Comparison of ENCODE assay signal across 7 mouse cellular contexts in genomic region chr4:118359211-118359895, GRCm38 (mm10). TPM values are rescaled to one million over a fixed set of nuclear protein-coding genes. Genes with fewer than 3 reads are reported as not detected.
DNase-seq lines count a peak whose midpoint lies in the region; ATAC-seq and TF ChIP-seq lines count a peak whose summit lies in the region.

No protein-coding gene starts in this region.

- no peaks in the 10 kb centered on the region for H3K79me2 ChIP-seq in CH12.LX (replicated peaks; ENCODE audit: control insufficient read depth, extremely low read depth, insufficient read depth, poor library complexity, severe bottlenecking)
- no peaks in the 10 kb centered on the region for H3K79me2 ChIP-seq in macrophage (ENCODE audit: inconsistent target)

- H3K27me3 ChIP-seq in CH12.LX (replicated peaks), result no peaks in the 10 kb centered on the region
- H3K27me3 ChIP-seq in forebrain, postnatal 0 days (ENCODE audit: insufficient read depth, low read length), result no peaks in the 10 kb centered on the region

- H3K4me2 ChIP-seq in CH12.LX (ENCODE audit: insufficient read depth, low read depth, poor library complexity, severe bottlenecking), result peak overlapping the region; percentile 81
- H3K4me2 ChIP-seq in forebrain, postnatal 0 days (ENCODE audit: low read depth), result peak overlapping the region; percentile 91

- ATAC-seq in forebrain, postnatal 0 days, result no peak

- in situ Hi-C loops in CH12.LX (cut with MboI; ENCODE audit: low pct_ligation_motif_present, low pct_unique_long_range_greater_than_20kb, low sequenced_read_pairs), result no loop called here

- H3K9me3 ChIP-seq in CH12.LX (replicated peaks; ENCODE audit: low read length), result peaks cover 5% of the 10 kb centered on the region
- H3K9me3 ChIP-seq in forebrain, postnatal 0 days (ENCODE audit: low read length), result no peaks in the 10 kb centered on the region

- no peak for TF ChIP-seq POLR2A in CH12.LX (IDR thresholded peaks at IDR 0.05; ENCODE audit: low read depth, low read length)

- no peak for TF ChIP-seq RAD21 in CH12.LX (IDR thresholded peaks at IDR 0.05; ENCODE audit: low read depth, low read length)

- no peak for TF ChIP-seq CTCF in CH12.LX (conservative IDR thresholded peaks at IDR 0.05 in 1 of 2, IDR thresholded peaks at IDR 0.05 in 1 of 2; ENCODE audit: low read depth in 2 of 2, low read length in 2 of 2)
- no peak for TF ChIP-seq CTCF in forebrain, postnatal 0 days (IDR thresholded peaks at IDR 0.05; ENCODE audit: low read depth)

- dilution Hi-C loops in CH12.LX (cut with MboI; ENCODE audit: extremely low pct_ligation_motif_present, extremely low pct_unique_long_range_greater_than_20kb, low sequenced_read_pairs), result no loop called here

- DNase-seq in CD4-positive, CD25-positive, alpha-beta regulatory T cell, adult 2 months (ENCODE audit: low read depth, low spot score), result peak; percentile 17
- DNase-seq in CH12.LX (ENCODE audit: extremely low read depth), result peak; percentile 21
- no peak for DNase-seq in forebrain, postnatal 0 days
- no peak for DNase-seq in right cerebral cortex, postnatal 36 days (ENCODE audit: low spot score in 2 of 2)
- DNase-seq in urinary bladder, postnatal 25 days (ENCODE audit: low spot score), result no peak
- DNase-seq in adrenal gland, postnatal 36 days, result no peak

- TF ChIP-seq EP300 in CH12.LX (IDR thresholded peaks at IDR 0.05; ENCODE audit: low read length), result no peak

- H3K4me3 ChIP-seq in CH12.LX (replicated peaks in 1 of 3; ENCODE audit: low read depth in 2 of 3, low read length in 2 of 3, poor library complexity in 1 of 3), result peak overlapping the region; percentile 28 to 77 (median 73)
- H3K4me3 ChIP-seq in forebrain, postnatal 0 days (ENCODE audit: low read depth, low read length), result peak overlapping the region; percentile 49
- H3K4me3 ChIP-seq in macrophage (ENCODE audit: inconsistent target), result peak overlapping the region; percentile 30

- no peak overlapping the region for H3K27ac ChIP-seq in CH12.LX (ENCODE audit: insufficient read depth, low read depth)
- peak overlapping the region; percentile 88 for H3K27ac ChIP-seq in forebrain, postnatal 0 days (ENCODE audit: low read depth, low read length)
- peak overlapping the region; percentile 21; the same call in 1 of the 2 replicates for H3K27ac ChIP-seq in macrophage

- H3K36me3 ChIP-seq in CH12.LX (replicated peaks in 1 of 2; ENCODE audit: control insufficient read depth in 1 of 2, insufficient read depth in 1 of 2, low read length in 1 of 2) (peaks cover 26 to 32% of the 10 kb centered on the region in 2 experiments), macrophage (ENCODE audit: inconsistent target) (peaks cover 26% of the 10 kb centered on the region)
- H3K36me3 ChIP-seq in forebrain, postnatal 0 days (ENCODE audit: insufficient read depth), result peaks cover 25% of the 10 kb centered on the region

- 11% methylated on average over 21 of the region's 21 CpGs for WGBS in forebrain, postnatal 0 days
- 10% methylated on average over 20 of the region's 21 CpGs for WGBS in macrophage (ENCODE audit: missing documents)

- H3K4me1 ChIP-seq in CH12.LX (ENCODE audit: control insufficient read depth in 1 of 2, insufficient read depth in 2 of 2), result peaks cover 0 to 8% of the 10 kb centered on the region in 2 experiments; a peak in 2 of 4 replicates
- peaks cover 12% of the 10 kb centered on the region for H3K4me1 ChIP-seq in forebrain, postnatal 0 days (ENCODE audit: insufficient read depth)

- H3K9ac ChIP-seq in CH12.LX (ENCODE audit: insufficient read depth, low read depth), result peak overlapping the region; percentile 17
- H3K9ac ChIP-seq in forebrain, postnatal 0 days, result peak overlapping the region; percentile 85

TF ChIP-seq in CH12.LX, 34 proteins besides CTCF, POLR2A, EP300 and RAD21:
- no peak for TF ChIP-seq NRF1 (IDR thresholded peaks at IDR 0.05; ENCODE audit: low read depth, low read length)
- no peak for TF ChIP-seq USF2 (conservative IDR thresholded peaks at IDR 0.05; ENCODE audit: low read depth, low read length)
- TF ChIP-seq SMC3 (IDR thresholded peaks at IDR 0.05; ENCODE audit: low read depth, low read length), result no peak
- TF ChIP-seq JUND (conservative IDR thresholded peaks at IDR 0.05; ENCODE audit: low read depth, low read length), result no peak
- TF ChIP-seq CHD2 (IDR thresholded peaks at IDR 0.05; ENCODE audit: low read length), result no peak
- TF ChIP-seq SIN3A (IDR thresholded peaks at IDR 0.05; ENCODE audit: low read length), result peak; percentile 73
- no peak for TF ChIP-seq MAZ (IDR thresholded peaks at IDR 0.05; ENCODE audit: low read depth, low read length)
- no peak for TF ChIP-seq ZMIZ1 (IDR thresholded peaks at IDR 0.05; ENCODE audit: low read depth, low read length)
- TF ChIP-seq UBTF (IDR thresholded peaks at IDR 0.05; ENCODE audit: low read depth, low read length), result no peak
- 0 out of 2 replicates have a peak, but pooled peaks have one; percentile 17 for TF ChIP-seq ZNF384 (IDR thresholded peaks at IDR 0.05; ENCODE audit: low read depth, low read length)
- 0 out of 2 replicates have a peak, but pooled peaks have one; percentile 51 for TF ChIP-seq TBP (conservative IDR thresholded peaks at IDR 0.05; ENCODE audit: low read depth, low read length)
- no peak for TF ChIP-seq USF1 (IDR thresholded peaks at IDR 0.05; ENCODE audit: low read depth, low read length)
- no peak for TF ChIP-seq HCFC1 (IDR thresholded peaks at IDR 0.05; ENCODE audit: low read depth, low read length)
- no peak for TF ChIP-seq ZKSCAN1 (IDR thresholded peaks at IDR 0.05; ENCODE audit: borderline replicate concordance, low read depth, low read length)
- TF ChIP-seq ETS1 (conservative IDR thresholded peaks at IDR 0.05; ENCODE audit: low read depth, low read length), result no peak
- TF ChIP-seq PAX5 (IDR thresholded peaks at IDR 0.05; ENCODE audit: low read length), result no peak
- TF ChIP-seq ZC3H11A (IDR thresholded peaks at IDR 0.05; ENCODE audit: low read depth, low read length), result no peak
- no peak for TF ChIP-seq MAFK (IDR thresholded peaks at IDR 0.05; ENCODE audit: insufficient replicate concordance, low read length)
- TF ChIP-seq CHD1 (IDR thresholded peaks at IDR 0.05; ENCODE audit: low read depth, low read length), result peak; percentile 94
- TF ChIP-seq JUN (IDR thresholded peaks at IDR 0.05; ENCODE audit: insufficient read depth, low read depth, low read length), result no peak
- TF ChIP-seq IRF4 (IDR thresholded peaks at IDR 0.05; ENCODE audit: low read depth, low read length), result no peak
- no peak for TF ChIP-seq POLR2AphosphoS2 (IDR thresholded peaks at IDR 0.05; ENCODE audit: low read depth, low read length)
- TF ChIP-seq BHLHE40 (IDR thresholded peaks at IDR 0.05; ENCODE audit: low read depth, low read length), result no peak

RNA-seq across cellular contexts. Expression of gene Szt2, which starts 49.7 kb away (rescaled TPM):
- total RNA-seq in CH12.LX (2012; rRNA removed) (7.4 TPM in 2 replicates), CH12.LX (2014; rRNA removed) (2.9 and 3.2 TPM in 2 replicates)
- polyA plus RNA-seq in CH12.LX (2012; ENCODE audit: insufficient read length, low read depth) (15.1 and 18.9 TPM in 2 replicates), macrophage (2018) (3.0 to 9.6 TPM (median 5.2 TPM) in 3 replicates)
- 13.5 and 21.1 TPM in 2 replicates for total RNA-seq in forebrain, postnatal 0 days (2014; rRNA removed)
- 1.6 and 3.4 TPM in 2 replicates for polyA plus RNA-seq in forebrain, postnatal 0 days (2015; fragmentation: Nextera tagmentation; extraction: Ambion mirVana)
- 100 to 1,000 TPM in 13 of 26 experiments, 10 to 100 TPM in 13; 30.9 to 162 (median 101) TPM for total RNA-seq in macrophage (2018; cell fraction: chromatin; rRNA removed)
- total RNA-seq in macrophage (2018; cell fraction: cytosol; rRNA removed), result 10 to 100 TPM in 1 of 26 experiments, 1 to 10 TPM in 25; 3.0 to 10.1 (median 6.3) TPM
- 10 to 100 TPM; 13.0 to 75.8 (median 34.8) TPM for total RNA-seq in macrophage (2018; cell fraction: nucleus; rRNA removed)
- total RNA-seq in adrenal gland, postnatal 36 days (2021), result 10 to 100 TPM; 20.0 to 21.6 TPM

RNA-seq across cellular contexts. Expression of gene Med8, which starts 49.8 kb away (rescaled TPM):
- total RNA-seq in CH12.LX (2012; rRNA removed) (109 and 121 TPM in 2 replicates), CH12.LX (2014; rRNA removed) (152 and 156 TPM in 2 replicates)
- polyA plus RNA-seq in CH12.LX (2012; ENCODE audit: insufficient read length, low read depth) (102 and 113 TPM in 2 replicates), macrophage (2018) (69.4 to 89.5 TPM (median 85.4 TPM) in 3 replicates)
- 79.6 and 82.9 TPM in 2 replicates for total RNA-seq in forebrain, postnatal 0 days (2014; rRNA removed)
- polyA plus RNA-seq in forebrain, postnatal 0 days (2015; fragmentation: Nextera tagmentation; extraction: Ambion mirVana), result 86.6 and 96.2 TPM in 2 replicates
- total RNA-seq in macrophage (2018; cell fraction: chromatin; rRNA removed), result 100 to 1,000 TPM in 7 of 26 experiments, 10 to 100 TPM in 19; 36.6 to 127 (median 86.3) TPM
- total RNA-seq in macrophage (2018; cell fraction: cytosol; rRNA removed), result 10 to 100 TPM; 49.5 to 95.3 (median 73.1) TPM
- total RNA-seq in macrophage (2018; cell fraction: nucleus; rRNA removed), result 100 to 1,000 TPM in 2 of 26 experiments, 10 to 100 TPM in 24; 34.9 to 104 (median 66.9) TPM
- total RNA-seq in adrenal gland, postnatal 36 days (2021), result 10 to 100 TPM; 69.6 to 74.0 TPM

Comparison
In these comparisons a context has a peak if more than half of its experiments do, and no peak if none do; other contexts are left out.
1. DNase-seq: peak in CD4-positive, CD25-positive, alpha-beta regulatory T cell, adult 2 months (single experiment) and CH12.LX (single experiment); none in forebrain, postnatal 0 days (single experiment), right cerebral cortex, postnatal 36 days (0 of 2), urinary bladder, postnatal 25 days (single experiment) and adrenal gland, postnatal 36 days (0 of 2).
2. Peak in every context shown above with its lines, with median percentiles within 50 percentile points of each other: H3K4me3 ChIP-seq.